Mouse (Mus musculus) G1E-ER4 (cell line): Measurements from ENCODE around the gene Tanc1. TPM values are rescaled to one million over a fixed set of nuclear protein-coding genes. Genes with fewer than 3 reads are reported as not detected.

Experiments
- GATA1 ChIP-seq: IDR thresholded peaks from one replicate; pipeline ENCODE4 v1.8.0; 2012; ENCODE audit warnings: low read length, inconsistent platforms
- polyA plus RNA-seq: library from polyadenylated mRNA; stranded (reverse); fragments of >175 nt; gene quantifications from 2 replicates; pipeline ENCODE4 v1.2.3, GENCODE M21; 2012

Gene Tanc1
- polyA plus RNA-seq, 1 experiment = 0.01 TPM

GRCm38 (mm10) chr2:59794838-59795237 is 183.0 kb downstream of the Tanc1 start:
- TF ChIP-seq GATA1 = no peak

DNA sequence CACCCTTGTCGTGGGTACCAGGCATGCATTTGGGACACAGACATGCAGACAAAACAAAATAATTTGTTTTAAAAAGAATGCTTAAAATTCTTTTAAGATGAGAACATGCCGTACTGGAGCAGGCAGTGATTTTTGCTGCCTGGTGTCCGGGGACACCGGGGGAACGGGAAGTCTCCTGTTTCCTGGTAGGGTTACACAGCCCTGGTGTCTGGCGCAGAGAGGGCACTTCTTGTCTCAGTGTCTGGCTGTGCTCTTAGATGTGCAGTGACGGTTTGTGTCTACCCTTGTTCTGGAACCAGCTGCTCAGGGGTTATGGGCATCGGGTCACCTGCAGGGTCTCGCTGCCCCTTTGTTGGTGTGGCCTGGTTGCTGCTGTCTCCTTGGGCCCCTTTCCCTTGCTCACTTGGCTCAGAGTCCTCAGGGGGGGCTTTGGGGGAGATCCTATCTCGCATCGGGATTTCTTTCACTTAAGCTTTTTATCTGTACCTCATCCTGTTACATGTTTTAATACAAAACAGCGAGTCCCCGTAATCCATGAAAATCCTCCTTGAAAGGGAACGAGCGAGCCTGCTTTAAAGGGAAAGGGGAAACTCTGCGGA is 187.2 kb downstream of the Tanc1 start:
- TF ChIP-seq GATA1 = no peak

DNA sequence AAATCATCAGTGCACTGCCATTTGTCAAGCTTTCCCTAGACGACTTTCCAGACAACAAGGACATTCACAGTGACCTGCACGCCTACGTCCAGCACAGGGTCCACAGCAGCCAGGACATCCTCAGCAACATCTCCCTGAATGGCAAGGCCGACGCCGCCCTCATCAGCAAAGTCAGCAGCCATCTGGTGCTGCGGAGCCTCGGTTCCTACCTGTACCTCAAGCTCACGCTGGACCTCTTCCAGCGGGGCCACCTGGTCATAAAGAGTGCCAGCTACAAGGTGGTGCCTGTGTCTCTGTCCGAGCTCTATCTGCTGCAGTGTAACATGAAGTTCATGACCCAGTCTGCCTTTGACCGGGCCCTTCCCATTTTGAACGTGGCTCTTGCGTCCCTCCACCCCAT is 187.7 kb downstream of the Tanc1 start:
- TF ChIP-seq GATA1 = no peak

DNA sequence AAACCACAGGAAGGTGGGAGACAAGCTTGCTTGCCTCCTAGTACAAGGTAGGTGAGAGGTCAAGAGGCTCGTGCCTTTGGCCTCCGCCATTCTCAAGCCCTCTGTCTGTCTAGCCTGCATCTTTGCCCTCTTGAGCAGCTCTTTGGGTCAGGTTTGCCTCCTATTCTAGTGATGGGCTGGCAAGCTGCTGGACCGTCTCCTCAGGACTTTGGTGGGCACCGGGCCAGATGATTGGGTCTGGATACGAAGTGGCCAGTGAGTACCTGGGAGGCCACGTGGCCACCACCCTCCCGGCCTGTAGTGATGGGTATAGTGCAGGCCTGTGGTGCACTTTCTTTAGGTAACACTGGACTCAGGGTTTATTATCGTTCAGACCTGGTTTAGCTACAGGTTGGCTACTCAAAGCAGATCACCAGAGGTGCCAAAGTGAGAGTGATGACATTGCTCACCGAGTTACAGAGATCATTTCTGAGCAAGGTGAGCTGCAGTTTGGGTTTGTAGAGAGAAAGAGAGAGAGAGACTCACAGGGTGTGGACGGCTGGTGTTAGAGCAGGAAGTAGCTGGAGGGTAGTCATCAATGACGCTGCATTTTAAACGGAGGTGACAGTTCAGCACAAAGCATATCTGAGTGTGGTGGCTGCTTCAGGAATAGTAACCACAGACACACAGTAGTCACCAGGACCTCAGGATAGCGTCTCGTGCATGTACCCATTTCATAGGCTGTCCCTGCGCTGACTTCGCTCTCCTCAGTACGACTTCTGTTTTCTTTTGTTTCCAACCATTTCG is 188.8 kb downstream of the Tanc1 start:
- no peak for TF ChIP-seq GATA1

DNA sequence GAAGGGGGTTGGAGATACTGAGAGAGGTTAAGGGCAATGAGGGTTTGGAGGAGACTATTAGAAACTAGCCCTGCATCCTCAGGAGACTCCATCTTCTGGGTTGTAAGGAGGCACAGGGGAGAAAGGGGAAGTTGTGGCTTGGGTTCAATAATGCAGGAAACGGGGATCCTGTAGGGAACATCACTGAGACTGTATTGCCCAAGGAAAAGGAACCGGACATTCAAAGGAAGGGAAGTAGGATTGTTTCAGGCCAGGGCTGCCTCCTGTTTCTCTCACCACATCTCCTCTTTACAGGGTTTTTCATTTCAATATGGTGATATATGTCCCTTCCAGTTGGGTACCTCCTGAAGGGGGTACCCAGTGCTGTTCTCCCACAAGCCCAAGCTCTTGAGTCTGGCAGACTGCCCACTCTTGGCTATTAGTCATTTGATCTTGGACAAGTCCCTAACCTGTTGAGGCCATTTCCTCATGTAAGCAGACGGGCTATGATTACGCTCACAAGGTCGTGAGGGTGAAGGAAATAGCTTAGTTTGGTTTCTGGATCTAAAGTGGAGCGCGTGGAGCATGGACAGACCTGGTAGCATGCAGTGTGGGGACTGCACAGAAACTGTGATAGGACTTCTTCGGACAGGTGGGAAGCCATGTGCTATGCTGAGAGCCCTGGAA is 191.0 kb downstream of the Tanc1 start:
- TF ChIP-seq GATA1 = no peak

- no peak for TF ChIP-seq GATA1
Measured at GRCm38 (mm10) chr2:59805595-59805994, 193.8 kb downstream of the Tanc1 start.

DNA sequence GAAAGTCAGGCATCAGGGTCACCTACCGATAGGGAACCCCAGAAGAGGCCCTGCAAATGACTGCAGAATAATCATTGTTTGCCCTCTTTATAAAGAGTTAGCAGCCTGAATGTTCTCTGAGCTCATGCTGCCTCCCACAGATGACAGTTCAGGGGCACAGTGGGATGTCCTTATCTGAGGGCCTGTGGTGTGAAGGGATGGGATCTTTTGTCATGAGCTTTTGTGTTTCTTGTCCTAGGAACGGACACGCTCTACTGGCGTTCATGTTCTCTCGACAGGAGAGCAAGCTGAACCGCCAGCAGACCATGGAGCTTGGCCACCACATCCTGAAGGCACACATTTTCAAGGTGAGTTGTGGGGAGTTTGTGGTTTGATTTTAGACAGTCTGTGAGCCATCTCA is 194.2 kb downstream of the Tanc1 start:
- TF ChIP-seq GATA1 = no peak

GRCm38 (mm10) chr2:59808608-59809007 is 196.8 kb downstream of the Tanc1 start:
- TF ChIP-seq GATA1 = no peak

DNA sequence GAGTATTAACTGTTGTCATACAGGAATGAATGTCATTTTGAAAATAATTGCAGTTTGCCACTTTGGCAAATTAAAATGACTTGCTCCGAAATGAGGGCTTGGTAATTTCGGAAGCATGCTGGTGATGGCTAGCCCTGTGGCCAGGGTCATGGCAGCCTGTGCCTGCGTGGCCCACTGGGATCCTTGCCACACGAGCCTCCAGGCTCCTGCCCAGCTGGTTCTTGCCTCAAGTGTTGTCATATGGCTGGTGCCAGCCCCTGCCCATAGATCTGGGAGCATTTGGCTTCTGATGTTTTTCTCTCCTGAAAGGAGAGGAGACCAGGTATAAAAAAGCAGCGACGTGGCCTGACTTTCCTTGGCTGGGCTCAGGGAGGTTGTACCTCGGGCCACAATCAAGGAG is 198.2 kb downstream of the Tanc1 start:
- no peak for TF ChIP-seq GATA1

DNA sequence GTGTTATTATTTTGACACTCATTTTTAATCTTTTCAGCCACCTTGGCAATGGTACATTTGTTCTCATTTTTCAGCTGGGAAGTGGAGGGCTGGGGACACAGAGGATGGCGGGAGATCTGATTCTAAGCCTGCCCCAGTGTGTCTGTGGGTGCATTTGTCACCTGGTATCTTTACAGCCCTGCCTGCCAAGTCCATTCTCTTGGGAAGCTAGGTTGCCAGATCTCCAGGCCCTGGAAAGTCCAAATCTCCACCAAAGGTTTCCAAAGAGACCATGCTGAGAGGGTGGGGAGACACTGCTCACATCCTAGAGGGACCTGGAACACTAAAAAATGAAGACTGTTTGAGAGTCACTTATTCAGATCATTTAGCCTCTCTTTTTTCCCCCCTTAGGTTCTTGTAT is 199.4 kb downstream of the Tanc1 start:
- TF ChIP-seq GATA1 = no peak

- TF ChIP-seq GATA1 = no peak
Measured at GRCm38 (mm10) chr2:59812641-59813040, 200.8 kb downstream of the Tanc1 start.

GRCm38 (mm10) chr2:59813457-59813856 is 201.6 kb downstream of the Tanc1 start:
- no peak for TF ChIP-seq GATA1

- no peak for TF ChIP-seq GATA1
Measured at GRCm38 (mm10) chr2:59814997-59815396, 203.2 kb downstream of the Tanc1 start.

GRCm38 (mm10) chr2:59818663-59819062 is 206.8 kb downstream of the Tanc1 start:
- no peak for TF ChIP-seq GATA1

DNA sequence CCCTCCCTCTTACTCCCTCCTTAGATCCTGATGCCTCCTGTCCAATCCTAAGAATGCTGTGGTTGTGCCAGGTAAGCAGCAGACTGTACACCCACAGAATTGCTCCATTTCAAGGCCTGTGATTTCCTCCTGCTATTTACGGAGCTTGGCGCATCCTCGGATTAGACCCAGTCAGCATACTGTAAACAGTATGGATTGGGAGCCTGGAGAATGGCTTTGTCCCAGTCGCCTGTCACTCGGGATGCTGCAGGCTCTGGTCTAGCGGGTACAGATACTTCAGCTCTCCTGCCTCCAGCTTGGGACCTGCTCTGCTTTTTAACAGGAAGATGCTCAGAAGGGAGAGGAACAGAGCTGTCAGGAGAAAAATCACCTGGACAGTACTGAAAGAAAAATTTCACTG is 207.6 kb downstream of the Tanc1 start:
- TF ChIP-seq GATA1 = no peak

- no peak for TF ChIP-seq GATA1
Measured at GRCm38 (mm10) chr2:59820088-59820487, 208.2 kb downstream of the Tanc1 start.

DNA sequence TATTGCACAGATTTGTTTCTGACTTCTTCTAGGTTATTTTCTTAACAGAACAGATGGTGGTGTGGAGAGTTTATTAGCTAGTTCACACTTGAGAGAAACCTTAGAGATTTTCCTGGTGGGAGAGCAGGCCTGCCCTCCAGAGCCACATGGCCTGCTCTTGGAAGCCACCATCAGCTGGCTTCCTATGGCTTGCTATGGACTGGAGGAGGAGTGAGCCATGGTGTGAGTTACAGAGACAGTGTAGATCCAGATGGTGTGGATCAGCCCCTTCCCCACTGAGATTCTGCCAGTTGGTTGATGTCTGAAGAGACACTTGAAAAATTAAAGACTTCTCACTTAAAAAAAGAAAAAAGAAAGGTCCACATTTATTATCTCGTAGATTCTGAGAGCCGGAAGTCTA is 209.2 kb downstream of the Tanc1 start:
- no peak for TF ChIP-seq GATA1

DNA sequence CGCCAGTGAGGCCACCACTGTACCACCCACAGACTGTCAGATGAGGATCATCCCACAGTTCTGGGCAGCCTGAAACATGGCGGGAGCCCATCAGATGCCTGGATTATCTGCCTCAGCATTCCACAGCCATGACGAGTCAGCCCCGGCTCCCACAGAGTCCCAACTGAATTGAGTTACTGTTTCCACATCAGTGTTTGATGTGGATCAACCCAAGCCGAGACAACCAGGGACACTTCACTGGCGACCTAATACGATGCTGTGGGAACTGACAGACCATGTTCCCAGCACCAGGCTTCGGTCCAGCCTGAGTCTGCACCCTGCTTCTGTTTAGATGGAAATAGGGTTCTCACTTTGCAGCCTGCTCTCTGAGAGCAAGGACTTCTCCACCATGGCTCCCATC is 212.4 kb downstream of the Tanc1 start:
- no peak for TF ChIP-seq GATA1
